Mouse (Mus musculus): ENCODE results near the gene Tmcc3.

Tmcc3 gene

GRCm38 (mm10) chr10:94477366-94478225 is 165.8 kb downstream of the Tmcc3 start:
- no peak for DNase-seq

GRCm38 (mm10) chr10:94479646-94480045 is 167.9 kb downstream of the Tmcc3 start:
- peak; percentile 50 for DNase-seq

GRCm38 (mm10) chr10:94480380-94481101 is 168.8 kb downstream of the Tmcc3 start:
- DNase-seq, result peak; percentile 78

GRCm38 (mm10) chr10:94481613-94482012 is 169.9 kb downstream of the Tmcc3 start:
- DNase-seq, result no peak

- DNase-seq, result no peak
These were observed 174.4 kb downstream of the Tmcc3 start for GRCm38 (mm10) chr10:94486179-94486578.

- DNase-seq, result no peak
These were observed 177.8 kb downstream of the Tmcc3 start for GRCm38 (mm10) chr10:94489509-94489908.

- no peak for DNase-seq
These were observed 179.3 kb downstream of the Tmcc3 start for GRCm38 (mm10) chr10:94491006-94491405.

GRCm38 (mm10) chr10:94494403-94494846 is 182.7 kb downstream of the Tmcc3 start:
- DNase-seq, result peak; percentile 68

- DNase-seq, result no peak
These were observed 183.9 kb downstream of the Tmcc3 start for GRCm38 (mm10) chr10:94495496-94496235.

GRCm38 (mm10) chr10:94496826-94497440 is 185.2 kb downstream of the Tmcc3 start:
- DNase-seq, result no peak

GRCm38 (mm10) chr10:94500210-94500876 is 188.6 kb downstream of the Tmcc3 start:
- DNase-seq, result no peak

- DNase-seq, result no peak
These were observed 189.1 kb downstream of the Tmcc3 start for GRCm38 (mm10) chr10:94500877-94501273.

- DNase-seq, result no peak
These were observed 190.0 kb downstream of the Tmcc3 start for GRCm38 (mm10) chr10:94501796-94502195.

GRCm38 (mm10) chr10:94505248-94505772 is 193.6 kb downstream of the Tmcc3 start:
- DNase-seq, result no peak

GRCm38 (mm10) chr10:94508863-94509262 is 197.1 kb downstream of the Tmcc3 start:
- DNase-seq, result no peak

GRCm38 (mm10) chr10:94512771-94513170 is 201.0 kb downstream of the Tmcc3 start:
- DNase-seq, result no peak

GRCm38 (mm10) chr10:94514091-94514505 is 202.3 kb downstream of the Tmcc3 start:
- DNase-seq, result no peak

GRCm38 (mm10) chr10:94514506-94515178 is 202.9 kb downstream of the Tmcc3 start:
- peak; percentile 81 for DNase-seq

GRCm38 (mm10) chr10:94515179-94515545 is 203.4 kb downstream of the Tmcc3 start:
- DNase-seq, result peak; percentile 75

GRCm38 (mm10) chr10:94515583-94515982 is 203.8 kb downstream of the Tmcc3 start:
- DNase-seq, result peak; percentile 34

GRCm38 (mm10) chr10:94519887-94520286 is 208.1 kb downstream of the Tmcc3 start:
- DNase-seq, result no peak
